Mouse (Mus musculus): ENCODE results near the gene Csad.
A peak's percentile ranks its signal among the peaks of the same experiment; 100 is the strongest.

The Csad gene

DNA sequence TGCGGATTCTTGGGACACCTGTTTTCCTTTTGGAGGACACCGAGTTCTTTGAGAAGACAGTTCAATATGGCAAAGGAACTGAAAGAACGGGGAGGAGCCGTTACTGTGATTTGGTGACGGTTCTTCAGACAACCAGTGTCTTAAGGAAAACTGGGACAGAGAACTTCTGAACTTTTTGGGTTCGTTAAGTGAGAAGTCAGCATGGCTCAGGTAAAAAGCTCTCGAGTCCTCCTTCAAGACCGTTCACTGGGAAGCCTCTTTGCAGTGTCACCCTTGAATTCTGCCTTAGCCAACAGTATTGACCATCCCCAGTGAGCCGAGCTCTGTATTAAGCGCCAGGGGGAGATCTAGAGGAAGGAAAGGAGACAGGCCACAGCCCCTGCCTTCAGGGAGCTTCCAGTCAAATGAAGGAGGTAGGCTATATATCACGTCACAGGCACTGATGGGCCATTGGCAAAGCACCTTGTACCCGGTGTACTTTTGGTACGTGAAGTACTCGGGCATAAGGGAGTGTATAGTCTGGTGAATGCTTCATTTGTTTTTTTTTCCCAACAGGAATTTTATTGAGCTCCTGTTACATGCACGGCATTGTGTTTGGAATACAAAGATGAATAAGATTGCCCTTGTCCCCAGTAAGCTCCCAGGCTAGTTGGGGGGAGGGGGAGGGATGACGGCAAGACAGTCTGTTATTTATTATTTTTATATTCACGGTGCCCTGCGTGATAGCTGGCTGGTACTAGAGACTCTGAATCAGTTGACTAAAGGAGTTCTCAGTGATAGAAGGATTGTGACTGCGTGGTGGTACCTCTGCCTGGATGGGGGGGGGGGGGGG lies at the start of gene Csad:
TSS of gene Csad (minus strand) at position 51 of the 832 bp plus-strand sequence.
- no peak for DNase-seq (ENCODE audit: low read depth, low spot score)

DNA sequence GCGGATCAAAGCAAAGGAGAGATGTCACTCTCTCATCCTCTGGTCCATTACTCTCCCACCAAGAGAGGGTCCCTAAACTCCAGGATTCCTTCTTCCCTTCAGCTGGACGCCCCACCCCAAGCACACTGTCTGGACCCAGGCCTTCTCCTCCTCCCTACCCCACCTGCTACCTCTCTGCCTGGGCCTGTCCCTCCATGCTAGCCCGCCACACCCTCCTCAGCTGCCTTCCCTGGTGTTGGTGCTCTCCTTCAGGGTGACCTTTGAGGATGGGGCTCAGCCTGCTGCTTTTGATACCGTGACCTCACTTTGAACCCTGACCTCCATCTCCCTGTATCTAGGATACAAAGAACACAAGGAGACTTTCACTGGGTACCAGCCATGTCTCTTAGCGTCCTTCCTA lies 46.0 kb upstream of the Csad start:
- DNase-seq (ENCODE audit: low read depth, low spot score), result no peak

DNA sequence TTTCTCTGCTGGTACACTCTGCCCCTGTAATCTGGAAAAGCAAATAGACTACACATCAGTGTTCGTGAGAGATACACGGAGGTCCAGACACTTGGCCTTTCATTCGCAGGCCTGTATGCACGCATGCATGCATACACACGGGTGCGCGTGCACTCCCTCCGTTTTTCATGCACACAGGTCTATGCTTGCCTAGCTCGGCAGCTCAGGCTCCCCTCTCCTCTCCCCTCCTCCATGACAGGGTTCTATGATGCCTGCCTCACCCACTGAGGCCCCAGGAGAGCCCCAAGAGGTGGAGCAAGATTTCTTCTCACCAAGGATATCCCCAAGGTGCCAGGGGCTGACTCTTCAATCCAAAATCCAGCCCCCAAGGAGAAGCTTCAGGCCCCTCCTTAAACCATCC lies 45.4 kb upstream of the Csad start:
- no peak for DNase-seq (ENCODE audit: low read depth, low spot score)

DNA sequence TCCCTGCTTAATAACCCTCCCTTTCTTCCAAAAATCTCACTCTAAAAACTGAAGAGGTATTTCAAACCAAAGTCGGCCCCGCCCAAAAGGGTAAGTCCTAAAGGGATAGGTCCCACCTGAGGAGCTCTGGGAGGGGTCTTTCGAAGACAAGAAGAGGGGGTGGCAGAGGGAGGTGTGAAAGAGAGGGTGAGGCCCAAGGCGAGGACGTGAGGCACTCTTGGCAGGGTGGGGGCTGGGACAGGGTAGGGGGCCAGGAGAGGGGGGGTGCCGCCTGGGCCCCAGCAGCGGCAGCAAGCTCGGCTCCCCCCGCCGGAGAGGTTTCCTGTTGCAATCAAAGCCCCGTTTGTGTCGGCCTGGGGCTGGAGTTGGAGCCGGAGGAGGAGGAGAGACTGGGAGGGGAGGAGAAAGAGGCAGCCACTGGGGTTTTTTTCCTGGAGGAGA lies 44.7 kb upstream of the Csad start:
- no peak for DNase-seq (ENCODE audit: low read depth, low spot score)

DNA sequence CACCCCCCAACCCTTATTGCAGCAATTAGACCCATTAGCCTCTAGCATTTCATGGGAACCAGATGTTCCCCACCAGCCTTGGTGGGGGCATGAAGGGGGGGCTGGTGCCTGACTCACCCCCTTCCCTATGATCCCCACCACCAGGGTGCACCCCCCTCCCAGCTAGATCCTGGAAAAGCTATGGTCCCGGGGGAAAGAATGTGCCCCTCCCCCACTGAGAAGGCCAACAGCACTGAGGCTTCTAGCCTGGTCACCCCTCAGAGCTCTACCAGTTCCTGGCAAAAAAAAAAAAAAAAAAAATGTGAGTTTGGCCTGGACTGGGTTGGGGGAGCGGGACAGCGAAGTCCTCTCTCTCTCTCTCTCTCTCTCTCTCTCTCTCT lies 44.3 kb upstream of the Csad start:
- no peak for DNase-seq (ENCODE audit: low read depth, low spot score)

DNA sequence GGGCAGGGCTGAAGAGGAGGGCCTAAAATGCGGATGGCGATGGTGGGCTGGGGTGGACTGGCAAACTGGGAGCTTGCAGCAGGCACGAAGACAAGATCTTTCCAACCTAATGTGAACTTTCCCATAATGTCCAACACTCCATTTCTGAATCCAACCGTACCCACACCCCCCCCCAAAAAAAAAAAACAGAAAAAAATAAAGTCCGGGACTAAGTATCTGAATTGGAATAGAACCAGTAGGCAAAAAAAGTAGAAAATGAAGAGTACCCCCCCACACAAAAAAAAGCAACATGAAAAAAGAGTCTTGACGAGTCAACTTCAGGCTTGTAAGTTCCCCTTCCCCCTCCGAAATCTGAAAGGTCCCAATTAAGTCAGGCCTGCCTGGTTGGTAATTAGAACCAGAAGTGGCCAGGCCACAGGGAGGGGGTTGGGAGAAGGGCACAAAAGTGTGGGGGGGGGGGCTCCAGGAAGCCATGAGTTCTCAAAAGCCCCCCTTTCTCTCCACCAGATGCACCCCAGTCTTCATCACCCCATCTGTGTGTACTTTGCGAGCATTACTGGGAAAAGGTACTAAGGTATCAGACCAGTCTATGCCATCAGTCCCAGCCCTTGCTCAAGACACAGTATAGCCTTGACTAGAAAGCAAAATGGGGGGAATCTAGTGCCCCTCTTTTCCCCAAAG lies 43.7 kb upstream of the Csad start:
- DNase-seq (ENCODE audit: low read depth, low spot score), result no peak

DNA sequence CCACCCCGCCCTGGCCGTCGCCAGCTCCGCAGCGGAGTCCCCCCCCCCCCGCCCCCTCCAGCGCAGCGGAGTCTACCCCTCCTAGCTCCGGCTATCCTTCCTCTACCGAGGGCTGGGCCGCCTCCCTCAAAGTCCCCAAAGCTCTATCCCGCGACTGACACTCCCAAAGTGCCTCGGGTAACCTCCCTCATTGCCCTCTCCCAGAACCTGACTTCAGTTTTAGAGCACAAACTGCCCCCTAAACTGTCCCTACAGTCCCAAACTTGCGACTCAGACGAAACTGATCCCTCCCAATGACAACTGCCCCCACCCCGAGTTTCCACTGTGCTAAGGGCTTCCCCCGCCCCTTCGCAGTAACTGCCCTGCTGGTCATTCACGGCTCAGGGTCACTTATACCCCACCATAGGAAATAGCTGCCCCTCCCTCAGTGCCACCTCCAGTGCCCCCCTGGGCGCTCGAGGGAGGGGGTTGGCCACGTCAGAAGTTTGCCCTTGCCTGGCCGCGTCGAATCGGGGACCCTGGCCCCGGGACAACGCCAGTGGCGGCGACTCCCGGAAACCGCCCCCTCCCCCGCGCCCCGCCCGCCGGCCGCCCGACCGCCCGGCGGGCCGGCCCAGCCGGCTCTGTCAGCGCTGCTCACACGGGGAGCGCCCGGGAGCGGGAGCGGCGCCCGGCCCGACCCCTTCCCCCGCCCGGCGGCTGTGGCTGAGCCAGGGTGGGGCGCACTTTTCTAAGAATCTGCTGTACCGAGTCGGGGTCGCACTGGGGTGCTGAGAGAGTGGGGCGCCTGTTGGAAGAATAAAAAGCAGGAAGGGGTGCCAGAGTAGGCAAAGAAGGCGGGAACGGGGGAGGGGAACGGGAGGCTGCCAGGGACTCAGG lies 43.0 kb upstream of the Csad start:
- DNase-seq (ENCODE audit: low read depth, low spot score), result no peak

DNA sequence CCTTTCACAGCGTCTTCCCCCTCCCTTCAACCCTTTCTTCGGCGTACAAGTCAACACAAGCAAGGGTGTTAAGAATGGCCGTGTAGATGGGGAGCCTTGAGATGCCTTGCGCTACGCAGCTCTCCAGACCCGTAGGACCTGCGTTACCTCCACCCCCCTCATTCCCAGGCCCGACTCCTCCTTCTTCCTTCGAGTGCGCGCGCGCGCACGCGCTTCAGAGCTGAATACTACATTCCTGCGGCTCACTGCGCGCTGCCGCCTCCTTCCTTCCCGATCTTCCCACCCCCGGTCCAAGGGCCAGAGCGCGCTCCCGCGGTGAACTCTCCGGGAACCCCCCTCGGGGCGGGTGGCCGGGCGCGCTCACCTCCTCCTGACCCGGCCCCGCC lies 42.3 kb upstream of the Csad start:
- DNase-seq (ENCODE audit: low read depth, low spot score), result peak; percentile 94

DNA sequence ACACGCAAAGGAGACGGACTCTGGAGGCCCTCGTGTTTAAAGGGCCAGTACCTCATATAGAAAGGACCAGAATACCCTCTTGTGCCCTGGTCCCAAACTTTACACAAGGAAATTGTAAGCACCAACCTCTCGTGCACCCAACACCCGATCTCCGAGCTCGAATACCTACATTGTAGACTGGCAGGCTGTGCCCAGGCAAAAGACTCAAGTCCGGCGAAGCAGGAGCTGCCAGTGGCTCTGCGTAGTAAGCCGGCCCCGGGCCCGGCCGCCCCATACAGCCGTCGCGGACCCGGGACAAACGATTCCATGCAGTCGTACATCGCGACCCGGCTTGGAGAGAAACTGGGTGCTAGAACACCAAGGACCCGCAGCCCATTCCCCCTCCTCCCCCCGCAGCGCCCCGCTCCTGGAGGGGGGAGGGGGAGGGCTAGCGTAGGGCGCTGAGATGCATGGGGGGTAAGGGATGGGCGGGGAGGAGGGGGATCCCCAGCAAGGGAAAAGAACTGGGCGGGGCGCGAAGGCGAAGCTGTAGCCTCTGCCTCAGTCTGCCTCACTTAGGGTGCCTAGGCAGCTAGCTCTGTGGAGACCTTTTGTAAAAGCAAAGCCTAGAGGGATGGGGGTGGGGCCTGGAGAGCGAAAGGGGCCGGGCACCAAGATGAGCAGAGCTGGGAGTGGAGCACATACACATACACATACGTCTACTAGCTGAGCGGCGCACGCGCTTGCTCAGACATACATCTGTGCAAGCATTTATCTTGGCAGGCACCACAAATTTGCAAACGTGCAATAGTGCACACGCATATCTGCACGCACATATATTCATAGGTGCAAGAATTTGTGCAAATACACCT lies 41.6 kb upstream of the Csad start:
- peak; percentile 77 for DNase-seq (ENCODE audit: low read depth, low spot score)

DNA sequence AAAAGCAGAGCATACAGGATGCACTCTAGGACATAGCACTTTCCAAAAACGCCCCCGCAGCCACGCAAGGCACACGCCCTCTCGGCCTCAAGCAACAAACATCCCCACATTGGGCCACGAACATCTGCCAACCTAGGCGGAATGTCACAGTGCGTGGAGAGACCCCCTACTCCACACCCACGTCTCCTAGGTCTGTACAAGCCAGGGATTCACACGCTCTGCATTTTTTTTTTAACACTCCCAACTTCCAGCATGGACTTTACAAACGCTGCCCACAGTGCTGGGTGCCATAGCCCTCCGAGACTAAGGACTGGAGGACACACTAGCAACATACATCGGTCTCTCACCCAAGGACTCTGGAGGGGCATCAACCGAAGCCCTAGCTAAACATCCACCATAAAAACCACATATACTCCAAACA lies 40.9 kb upstream of the Csad start:
- no peak for DNase-seq (ENCODE audit: low read depth, low spot score)

DNA sequence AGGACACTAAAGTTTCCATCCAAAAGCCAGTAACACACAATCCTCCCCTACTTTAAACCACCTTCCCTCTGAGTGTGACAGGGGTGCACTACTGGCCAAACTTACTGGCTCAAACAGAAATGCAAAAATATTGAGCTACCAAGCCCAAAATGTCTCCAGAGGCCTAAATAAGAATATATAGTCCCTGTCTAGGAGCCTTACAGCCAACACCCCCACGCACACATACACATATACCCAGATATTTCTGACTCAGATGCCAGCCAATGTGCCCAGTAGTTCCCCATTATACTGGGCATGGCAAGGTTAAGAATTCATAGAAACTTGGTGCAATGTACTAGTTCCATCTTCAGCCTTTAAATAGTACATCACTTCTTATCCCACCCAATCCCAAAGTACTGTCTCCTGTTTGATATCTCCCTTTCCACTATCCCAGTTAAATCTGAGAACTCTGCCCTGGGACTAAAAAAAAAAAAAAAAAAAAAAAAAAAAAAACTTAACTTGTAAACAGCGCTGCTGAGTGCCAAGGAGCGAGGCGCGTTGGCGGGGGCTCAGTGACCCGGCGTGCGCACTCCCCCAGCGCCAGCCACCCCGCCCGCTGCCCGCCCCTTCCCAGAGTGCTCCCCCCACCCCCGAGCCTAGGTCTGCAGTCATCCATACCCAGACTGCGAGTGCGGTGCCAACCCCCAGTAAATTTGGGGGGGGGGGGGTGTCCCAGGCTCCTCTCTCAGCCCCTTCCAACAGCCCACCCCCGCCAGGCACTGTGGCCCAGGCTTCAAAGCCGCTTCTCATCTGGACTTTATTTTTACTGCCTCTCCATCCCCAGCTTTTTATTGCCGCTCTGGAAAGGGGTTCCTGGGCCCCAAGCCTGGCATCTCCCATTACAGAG lies 40.0 kb upstream of the Csad start:
- no peak for DNase-seq (ENCODE audit: low read depth, low spot score)

DNA sequence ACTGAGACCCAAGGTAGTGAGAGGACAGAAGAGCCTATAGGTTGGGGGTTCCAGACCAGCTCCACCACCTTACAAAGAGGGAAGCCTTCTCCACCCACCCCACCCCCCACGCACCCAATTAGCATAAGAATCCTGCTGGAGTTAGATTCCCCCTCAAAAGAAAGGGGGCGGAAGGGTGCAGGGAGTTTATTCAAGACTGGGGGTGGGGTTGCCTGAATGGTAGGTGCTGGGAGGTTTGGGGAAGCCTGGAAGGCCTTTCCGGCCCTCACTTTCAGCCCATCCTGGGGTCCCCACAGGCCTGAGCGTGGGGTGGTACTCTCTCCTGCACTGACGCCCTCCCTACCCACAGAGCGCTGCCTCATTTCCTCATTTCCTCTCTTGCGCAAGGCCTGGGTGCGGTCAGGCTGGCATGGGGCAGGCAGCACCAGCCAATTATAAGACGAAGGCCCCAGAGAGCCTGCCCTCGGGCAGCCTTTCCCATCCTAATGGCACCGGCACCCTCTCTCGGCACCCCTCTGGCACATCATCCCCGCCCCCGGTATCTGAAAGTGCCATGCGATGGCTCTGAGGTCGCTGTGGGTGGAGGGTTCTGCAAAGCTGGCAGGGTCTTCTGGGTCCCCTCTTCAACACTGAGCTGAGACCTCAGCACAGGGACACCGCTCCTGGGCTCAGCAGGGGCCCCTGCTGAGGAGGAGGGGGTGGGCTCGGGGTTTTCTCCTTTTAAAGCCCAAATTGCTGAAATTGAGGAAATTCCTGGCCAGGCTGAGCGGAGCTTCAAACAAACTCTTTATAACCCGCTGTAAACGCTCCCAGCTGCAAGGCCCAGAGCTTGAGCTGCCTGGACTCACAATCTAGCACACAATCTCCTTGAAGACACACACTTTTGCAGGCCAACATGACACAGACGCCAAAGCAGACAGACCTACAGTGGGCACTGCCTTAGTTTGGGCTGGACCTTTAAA lies 39.0 kb upstream of the Csad start:
- peak; percentile 65 for DNase-seq (ENCODE audit: low read depth, low spot score)

DNA sequence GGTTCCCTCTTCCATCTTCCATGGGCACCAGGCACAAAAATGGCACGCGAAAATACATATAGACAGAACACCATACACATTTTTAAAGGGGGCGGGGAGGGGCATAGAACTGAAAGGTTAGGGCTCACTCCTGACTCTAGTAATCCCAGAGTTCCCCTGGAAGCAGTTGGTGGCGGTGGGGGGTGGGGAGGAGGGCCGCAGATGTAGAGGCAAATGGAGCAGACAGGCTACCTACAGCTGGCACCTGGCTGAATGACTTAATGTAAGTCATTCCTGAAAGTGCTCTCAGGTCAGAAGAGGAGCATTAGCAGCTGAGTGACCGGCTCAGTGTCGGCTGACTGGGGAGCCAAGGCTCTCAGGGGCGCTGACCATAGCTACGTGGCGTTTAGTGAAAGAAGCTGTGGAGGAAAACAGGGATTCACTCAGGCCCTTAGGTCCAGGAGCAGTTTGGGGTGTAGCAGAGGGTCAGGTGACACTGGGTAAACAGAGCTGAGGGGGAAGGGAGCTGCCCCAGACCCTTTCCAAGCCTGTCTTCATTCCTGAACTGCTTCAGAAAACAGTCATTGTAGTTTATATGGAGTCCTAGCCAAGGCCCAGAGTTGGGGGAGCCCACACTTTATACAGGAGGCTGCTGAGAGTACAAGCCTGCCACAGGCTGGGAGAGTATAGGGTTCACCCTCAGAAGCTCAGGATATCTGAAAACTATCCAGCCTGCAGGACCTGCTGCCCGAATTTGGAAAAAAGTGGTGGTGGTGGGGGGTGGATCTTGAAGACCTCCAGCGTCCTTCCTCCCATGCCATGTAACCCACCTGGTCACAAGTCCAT lies 38.1 kb upstream of the Csad start:
- no peak for DNase-seq (ENCODE audit: low read depth, low spot score)

DNA sequence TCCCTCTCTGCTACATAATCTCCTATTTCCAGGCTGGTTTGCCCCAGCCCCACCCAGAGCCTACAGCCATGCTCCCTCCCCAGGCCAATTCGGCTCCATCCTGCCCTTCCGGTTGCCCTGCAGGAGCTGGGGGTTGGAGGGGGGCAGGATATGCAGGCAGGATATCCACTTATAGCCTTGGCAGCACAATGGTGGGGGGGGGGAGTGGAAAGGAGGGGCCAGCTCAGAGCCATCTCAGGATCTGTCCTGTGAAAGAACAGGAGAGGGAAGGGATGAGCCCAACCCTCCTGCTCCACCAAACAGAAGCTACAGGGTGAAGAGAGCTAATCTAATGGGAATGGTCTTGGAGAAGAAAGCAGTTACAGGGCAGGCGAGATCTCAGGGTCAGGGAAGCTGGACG lies 36.1 kb upstream of the Csad start:
- DNase-seq (ENCODE audit: low read depth, low spot score), result no peak

DNA sequence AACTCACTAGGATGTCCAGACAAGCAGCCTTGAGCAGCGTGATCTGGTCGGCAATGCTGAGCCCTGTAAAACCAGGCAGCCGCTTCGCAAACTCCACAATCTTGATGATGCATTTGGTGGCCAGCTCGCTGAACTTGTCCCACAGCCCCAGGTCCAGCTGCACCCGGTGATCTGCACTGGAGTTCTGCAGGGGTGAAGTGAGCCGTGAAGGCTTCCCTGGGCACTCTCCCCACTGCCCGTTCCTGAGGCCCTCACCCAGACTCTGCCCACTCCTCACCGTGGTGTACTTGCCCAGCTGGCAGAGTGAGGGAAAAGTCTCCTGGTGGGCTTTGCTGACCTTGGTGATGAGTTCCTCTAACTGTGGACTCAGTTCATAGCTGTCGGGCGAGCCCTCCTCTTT lies 35.3 kb upstream of the Csad start:
- no peak for DNase-seq (ENCODE audit: low read depth, low spot score)

DNA sequence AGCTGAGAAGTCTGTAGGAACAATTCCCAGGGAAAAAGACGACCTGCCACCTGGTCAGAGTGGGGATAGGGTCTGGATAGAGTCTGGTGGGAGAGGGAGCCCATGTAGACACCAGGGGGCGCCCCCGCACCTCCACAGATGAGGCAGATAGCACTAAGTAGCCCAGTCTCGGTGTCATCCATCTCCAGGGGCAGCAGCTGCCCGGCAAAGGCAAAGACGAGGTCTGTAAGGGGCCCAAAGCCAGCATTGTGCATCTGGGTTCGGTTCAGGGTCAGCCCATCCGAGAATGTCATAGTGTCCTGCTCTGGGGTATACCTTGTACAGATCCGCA lies 34.7 kb upstream of the Csad start:
- no peak for DNase-seq (ENCODE audit: low read depth, low spot score)

DNA sequence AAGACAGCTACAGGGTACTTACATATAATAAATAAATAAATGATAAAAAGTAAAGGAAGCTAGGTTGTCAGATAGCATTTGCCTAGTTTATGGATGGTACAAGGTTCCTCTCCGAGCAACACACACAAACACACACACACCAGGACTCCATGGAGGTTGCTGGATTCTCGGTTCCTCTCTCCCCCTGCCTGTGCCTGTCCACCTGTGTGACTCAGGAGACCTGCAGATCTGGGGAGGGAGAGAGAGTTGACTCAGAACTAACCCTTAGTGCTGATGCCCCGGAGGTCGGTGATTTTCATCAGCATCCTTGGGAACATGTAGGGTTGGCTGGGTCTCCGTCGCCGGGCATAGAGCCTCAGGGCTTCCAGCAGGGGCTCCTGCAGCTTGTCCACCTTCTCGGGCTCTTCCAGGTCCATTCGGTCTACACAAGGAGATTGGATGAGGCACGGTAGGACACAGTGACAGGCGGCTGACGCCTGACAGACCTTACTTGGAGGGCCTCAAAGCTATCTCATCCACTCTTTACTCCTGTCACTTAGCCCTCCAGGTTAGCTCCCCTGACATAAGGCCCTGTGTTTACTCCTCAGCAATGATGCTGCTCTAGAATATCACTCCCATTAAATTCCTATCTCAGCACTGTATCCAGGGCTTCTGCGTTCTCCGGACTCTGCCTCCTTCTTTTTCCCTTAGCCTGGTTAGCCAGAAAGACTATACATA lies 34.2 kb upstream of the Csad start:
- no peak for DNase-seq (ENCODE audit: low read depth, low spot score)

Data from skeletal muscle tissue, adult 2 months (tissue).